Mouse (Mus musculus) urinary bladder, postnatal 25 days (tissue): ENCODE data around the gene Timp2.
"Not testable (repeated sequence)": the region's sequence is repeated elsewhere in the genome, so short reads cannot be mapped to it uniquely, and the experiment has no call there.

ENCODE experiments used
- DNase-seq: peaks from one replicate; pipeline ENCODE4 v3.0.0; 2022; ENCODE audit warnings: low spot score

Timp2 gene

DNA sequence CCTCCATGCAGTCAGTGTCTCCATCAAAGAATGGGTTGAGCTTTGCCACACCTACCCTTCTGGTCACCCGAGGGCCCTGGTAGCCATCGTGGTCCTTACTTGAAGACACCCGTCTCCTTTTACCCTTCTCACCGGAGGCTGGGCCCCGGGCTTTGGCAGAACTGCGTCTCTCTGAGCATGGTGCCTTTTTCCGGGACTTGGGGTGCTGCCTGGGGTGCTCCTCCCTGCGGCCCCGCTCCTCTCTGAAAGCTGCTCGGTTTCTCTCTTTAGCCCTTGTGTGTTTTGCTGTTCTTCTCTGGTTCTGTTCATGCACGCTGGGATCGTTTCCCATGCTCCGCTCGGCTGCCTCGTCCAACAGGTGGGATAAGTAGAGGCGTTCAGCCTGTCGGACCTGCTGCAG is 22.1 kb downstream of the Timp2 start:
- DNase-seq, result no peak

- DNase-seq, result no peak
These were observed 23.2 kb downstream of the Timp2 start for GRCm38 (mm10) chr11:118332376-118332775.

- DNase-seq, result no peak
These were observed 24.8 kb downstream of the Timp2 start for GRCm38 (mm10) chr11:118330777-118331176.

DNA sequence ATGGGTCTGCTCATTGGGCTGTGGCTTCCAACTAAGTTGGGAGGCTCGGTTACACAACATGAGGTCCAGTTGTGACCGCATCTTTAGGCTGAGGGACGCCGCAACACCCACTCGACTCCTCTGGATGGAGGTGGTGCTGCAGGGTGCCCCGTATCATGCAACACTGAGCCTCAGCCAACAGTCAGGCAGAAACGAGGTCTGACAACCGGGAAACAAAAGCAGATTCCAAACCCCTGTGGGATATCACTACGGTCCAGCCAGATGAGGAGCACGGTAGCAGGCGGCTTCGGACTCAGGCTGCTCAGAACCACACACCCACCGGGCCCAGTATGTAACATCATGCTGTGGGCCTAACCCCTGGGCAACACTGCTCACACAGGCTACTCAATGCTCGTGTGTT is 25.2 kb downstream of the Timp2 start:
- DNase-seq, result no peak

GRCm38 (mm10) chr11:118328947-118329346 is 26.6 kb downstream of the Timp2 start:
- DNase-seq, result no peak

- DNase-seq, result no peak
These were observed 27.0 kb downstream of the Timp2 start for GRCm38 (mm10) chr11:118328511-118328910.

DNA sequence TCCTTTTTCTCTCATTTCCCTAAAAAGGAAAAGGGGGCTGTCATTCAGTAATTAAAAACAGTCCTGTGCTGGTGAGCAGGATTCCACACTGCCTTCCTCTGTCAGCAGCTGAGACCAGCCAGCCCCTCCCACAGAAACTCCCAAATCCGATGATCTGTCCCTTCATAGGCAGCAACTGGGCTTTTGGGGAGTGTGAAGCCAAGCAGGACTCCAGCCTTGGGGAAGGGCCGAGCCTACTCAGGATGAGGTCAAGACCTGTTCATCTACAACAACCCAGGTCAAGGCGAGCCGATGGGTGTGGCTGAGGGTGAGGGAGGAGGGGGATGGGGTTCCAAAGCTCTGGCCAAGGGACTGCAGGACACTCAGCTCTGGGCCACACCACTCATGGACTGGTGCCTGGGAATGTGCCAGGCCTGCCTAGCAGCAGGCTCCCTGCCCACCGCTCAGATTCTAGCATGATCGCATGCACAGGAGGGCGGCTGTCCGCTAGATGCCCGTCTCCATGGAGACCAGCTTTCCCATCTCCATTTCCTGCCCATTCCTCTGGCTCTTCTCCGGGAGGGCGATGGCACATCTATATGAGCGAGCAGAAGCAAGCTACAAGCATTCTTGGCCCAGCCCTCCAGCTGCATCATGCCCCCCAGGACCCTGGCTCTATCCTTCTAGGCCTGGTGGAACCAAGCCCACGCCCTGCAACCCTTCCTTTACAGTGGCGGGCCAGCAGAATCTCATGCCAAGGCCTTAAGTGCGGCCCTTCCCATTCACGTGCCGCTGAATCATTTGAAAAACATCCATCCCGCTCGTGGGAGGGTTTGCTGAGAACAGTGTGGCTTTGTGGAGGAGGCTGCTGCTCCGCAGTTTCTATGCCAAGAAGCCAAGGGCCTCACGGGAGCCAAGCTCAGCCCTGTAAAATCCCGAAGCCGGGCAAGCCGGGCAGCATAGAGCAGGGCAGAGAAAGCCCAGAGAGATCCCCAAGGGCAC is 28.3 kb downstream of the Timp2 start:
- peak; percentile 49 for DNase-seq

DNA sequence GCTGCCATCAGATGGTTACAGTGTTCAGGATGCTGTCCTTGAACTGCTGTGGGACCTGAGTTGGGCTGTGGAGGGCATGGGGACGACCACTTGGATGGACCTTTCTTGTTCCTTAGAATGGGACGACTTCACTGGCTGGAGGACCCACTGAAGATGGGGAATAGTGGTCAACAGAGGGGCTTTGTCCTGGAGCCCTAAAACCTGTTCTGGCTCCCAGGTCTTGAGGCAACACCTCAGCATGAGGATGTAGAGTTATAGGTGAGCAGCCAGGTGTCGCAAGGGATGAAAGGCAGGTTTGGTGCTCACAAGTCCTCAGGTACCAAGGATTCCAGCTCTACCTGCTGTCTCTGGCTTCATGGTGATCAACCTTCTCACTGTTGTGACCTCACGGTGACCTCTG is 29.0 kb downstream of the Timp2 start:
- no peak for DNase-seq

GRCm38 (mm10) chr11:118324541-118324940 is 31.0 kb downstream of the Timp2 start:
- no peak for DNase-seq

- no peak for DNase-seq
These were observed 31.6 kb downstream of the Timp2 start for GRCm38 (mm10) chr11:118323974-118324373.

- no peak for DNase-seq
These were observed 32.9 kb downstream of the Timp2 start for GRCm38 (mm10) chr11:118322647-118323046.

- no peak for DNase-seq
These were observed 33.6 kb downstream of the Timp2 start for GRCm38 (mm10) chr11:118321971-118322370.

DNA sequence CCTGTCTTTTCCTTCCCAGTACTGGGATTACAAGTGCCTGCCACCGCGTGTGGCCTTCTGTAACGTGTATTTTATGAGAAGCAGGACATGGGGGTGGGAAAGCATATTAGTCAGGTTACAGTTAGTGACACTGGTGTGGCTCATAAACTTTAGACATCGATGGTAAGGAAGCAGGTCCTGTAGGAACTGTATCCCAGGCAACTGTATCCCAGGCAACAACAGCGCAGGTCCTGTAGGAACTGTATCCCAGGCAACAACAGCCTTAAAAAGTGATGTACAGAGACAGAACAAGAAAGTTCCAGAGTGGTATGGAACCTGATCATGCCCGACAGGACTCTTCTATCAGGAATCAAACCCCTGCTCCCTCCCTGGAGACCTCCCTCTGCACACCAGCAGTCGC is 34.0 kb downstream of the Timp2 start:
- no peak for DNase-seq

DNA sequence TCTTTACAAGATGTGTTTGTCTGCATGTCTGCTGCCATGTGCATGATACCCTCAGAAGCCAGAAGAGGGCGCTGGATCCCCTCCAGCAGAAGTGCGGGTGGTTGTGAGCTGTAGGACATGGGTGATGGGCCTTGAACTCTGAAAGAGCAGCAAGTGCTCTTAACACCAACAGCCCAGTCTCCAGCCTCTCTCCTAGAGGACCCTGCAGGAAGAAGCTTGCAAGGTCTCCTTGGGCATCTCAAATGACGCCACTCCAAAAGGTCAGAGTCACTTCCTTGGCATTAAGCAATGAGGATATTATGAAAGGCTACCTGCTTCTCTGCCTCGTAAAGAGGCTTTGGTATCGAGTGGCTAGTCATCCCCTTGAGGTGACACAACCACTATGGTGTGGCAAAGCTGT is 36.9 kb downstream of the Timp2 start:
- DNase-seq, result no peak

DNA sequence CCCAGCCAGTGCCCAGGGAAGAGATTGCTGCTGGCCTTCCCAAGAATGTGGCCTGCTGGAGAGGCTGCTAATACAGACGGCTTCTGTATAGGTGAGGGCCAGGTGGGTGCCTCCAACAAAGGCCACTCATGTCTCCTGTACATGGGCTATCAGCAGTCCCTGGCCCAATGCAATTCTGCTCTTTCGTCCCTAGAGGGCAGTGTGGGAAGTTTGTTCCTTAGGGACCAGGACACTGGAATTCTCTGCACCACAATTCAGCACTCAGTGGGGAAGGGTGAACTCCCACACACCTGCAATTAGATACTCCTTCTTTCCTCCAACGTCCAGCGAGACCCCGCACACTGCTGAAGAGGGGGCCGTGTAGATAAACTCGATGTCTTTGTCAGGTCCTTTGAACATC is 38.4 kb downstream of the Timp2 start:
- DNase-seq, result peak; percentile 40

DNA sequence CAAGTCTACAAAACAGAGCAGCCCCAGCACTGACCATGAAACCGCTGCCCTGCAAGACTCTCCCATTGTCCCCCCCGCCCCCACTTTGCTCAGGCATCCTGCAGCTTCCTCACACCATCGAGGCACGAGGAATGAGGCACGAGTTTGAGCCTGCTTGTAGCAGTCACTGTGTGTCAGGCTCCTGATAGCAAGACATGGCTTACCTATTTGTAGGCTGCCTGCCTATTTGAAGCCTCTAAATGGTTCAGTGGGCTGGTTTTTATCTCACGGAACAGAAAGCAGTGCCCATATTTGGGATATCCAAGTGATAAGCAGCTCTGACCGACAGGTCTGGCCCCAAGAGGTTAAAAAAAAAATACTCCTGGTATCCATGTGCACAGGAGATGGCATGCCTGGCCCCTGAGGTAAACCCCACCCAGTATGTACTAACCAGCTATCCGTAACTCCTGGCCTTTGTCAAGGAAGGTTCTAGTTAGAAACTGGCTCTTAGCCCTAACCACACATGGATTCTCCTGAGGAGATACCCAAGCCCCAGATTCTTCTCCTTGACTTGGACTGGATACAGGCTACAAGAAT is 39.2 kb downstream of the Timp2 start:
- DNase-seq, result no peak

- DNase-seq, result no peak
These were observed 43.3 kb downstream of the Timp2 start for GRCm38 (mm10) chr11:118312132-118312723.

DNA sequence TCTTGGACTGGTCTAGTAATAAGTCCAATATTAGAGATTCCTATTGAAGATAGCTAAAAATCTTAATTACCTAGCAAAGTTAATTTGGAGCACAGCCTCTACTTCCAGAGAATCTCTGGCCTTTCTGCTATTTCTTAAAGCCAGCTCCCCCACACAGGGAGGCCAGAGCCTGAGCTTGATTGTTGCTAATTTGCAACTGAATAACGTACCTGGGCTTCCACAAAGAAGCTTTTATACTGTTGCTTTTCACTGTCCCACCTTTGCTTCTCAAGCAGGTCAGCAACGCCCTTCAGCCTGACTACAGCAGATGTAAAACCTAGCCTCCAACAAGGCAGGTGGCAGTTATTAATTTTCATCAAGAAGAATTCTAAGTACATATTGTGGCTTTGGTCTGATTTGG is 47.6 kb downstream of the Timp2 start:
- not testable (repeated sequence) for DNase-seq

DNA sequence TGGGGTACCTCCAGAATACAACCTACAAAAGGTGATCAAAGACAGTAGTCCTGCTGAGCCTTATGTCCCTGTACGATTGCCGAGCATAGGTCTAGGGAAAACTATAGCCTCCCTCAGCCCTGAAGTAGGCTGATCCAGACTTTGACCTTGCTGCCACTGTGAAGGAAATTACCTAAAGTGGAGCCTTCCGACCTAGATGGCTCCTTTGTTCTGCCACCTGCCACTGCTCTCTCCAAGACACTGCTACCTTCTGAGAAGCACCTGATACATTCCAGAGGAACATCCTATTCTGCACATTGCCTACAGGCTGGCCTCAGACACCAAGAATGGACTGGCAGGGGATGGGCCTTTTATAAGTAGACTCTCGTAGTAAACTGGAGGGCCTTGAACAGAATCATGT is 51.6 kb downstream of the Timp2 start:
- not testable (repeated sequence) for DNase-seq

- no peak for DNase-seq
These were observed 56.7 kb downstream of the Timp2 start for GRCm38 (mm10) chr11:118298810-118299209.

GRCm38 (mm10) chr11:118297967-118298366 is 57.6 kb downstream of the Timp2 start:
- no peak for DNase-seq

GRCm38 (mm10) chr11:118295026-118295425 is 60.5 kb downstream of the Timp2 start:
- no peak for DNase-seq

GRCm38 (mm10) chr11:118292671-118293070 is 62.9 kb downstream of the Timp2 start:
- DNase-seq, result no peak
